Mouse (Mus musculus) neural tube, embryonic 14.5 days (tissue): ENCODE data around the gene Limch1. TPM values are rescaled to one million over a fixed set of nuclear protein-coding genes. Genes with fewer than 3 reads are reported as not detected.

Experiments
- ATAC-seq: fragments of 200-750 bp; cut with Nextera tagmentation; 2 replicates; pipeline ENCODE4 v1.8.0; 2017; ENCODE audit warnings: low read depth, mild to moderate bottlenecking, moderate TSS enrichment, moderate library complexity
- H3K27ac ChIP-seq: fragments of 300-500 bp; sonication (generic); 2 replicates; pipeline ENCODE4 v1.5.1; 2014; ENCODE audit warnings: low read depth, mild to moderate bottlenecking, control low read depth, low read length, moderate library complexity, mixed read lengths
- H3K27me3 ChIP-seq: fragments of 300-500 bp; sonication (generic); 2 replicates; pipeline ENCODE4 v1.6.1; 2014; ENCODE audit warnings: low read length; ENCODE audit not compliant: control insufficient read depth, insufficient read depth
- H3K36me3 ChIP-seq: fragments of 300-500 bp; sonication (generic); 2 replicates; pipeline ENCODE4 v1.6.1; 2014; ENCODE audit warnings: low read length, mixed read lengths; ENCODE audit not compliant: control insufficient read depth, insufficient read depth
- H3K4me1 ChIP-seq: fragments of 300-500 bp; sonication (generic); 2 replicates; pipeline ENCODE4 v1.6.1; 2014; ENCODE audit warnings: low read length; ENCODE audit not compliant: control insufficient read depth, insufficient read depth
- H3K4me2 ChIP-seq: fragments of 300-500 bp; sonication (generic); 2 replicates; pipeline ENCODE4 v1.6.1; 2014; ENCODE audit warnings: mild to moderate bottlenecking, low read depth, low read length, control low read depth
- H3K4me3 ChIP-seq: fragments of 300-500 bp; sonication (generic); 2 replicates; pipeline ENCODE4 v1.5.1; 2014; ENCODE audit warnings: low read depth, low read length, control low read depth, mixed read lengths
- H3K9ac ChIP-seq: fragments of 300-500 bp; sonication (generic); replicated peaks from 2 replicates; pipeline ENCODE4 v1.6.1; 2014; ENCODE audit warnings: low read depth, mild to moderate bottlenecking, control low read depth, low read length, mixed read lengths
- H3K9me3 ChIP-seq: fragments of 300-500 bp; sonication (generic); 2 replicates; pipeline ENCODE4 v1.6.1; 2016; ENCODE audit warnings: low read length; ENCODE audit not compliant: control insufficient read depth
- WGBS: fragments of 180-500 bp; shearing (Covaris S2); extraction: QIAGEN DNeasy Blood & Tissue Kit; methylation state at CpG from one replicate; pipeline ENCODE4 v1.1.7; 2014; 5-methylcytosine and 5-hydroxymethylcytosine counted together
- polyA plus RNA-seq: library from polyadenylated mRNA; unstranded; fragments of >200 nt; fragmentation: Nextera tagmentation; extraction: Ambion mirVana; gene quantifications from 2 replicates; pipeline ENCODE4 v1.2.1, GENCODE M21; 2014

The Limch1 gene
- polyA plus RNA-seq, 1 experiment from 2014 or later: 81.8 TPM

DNA sequence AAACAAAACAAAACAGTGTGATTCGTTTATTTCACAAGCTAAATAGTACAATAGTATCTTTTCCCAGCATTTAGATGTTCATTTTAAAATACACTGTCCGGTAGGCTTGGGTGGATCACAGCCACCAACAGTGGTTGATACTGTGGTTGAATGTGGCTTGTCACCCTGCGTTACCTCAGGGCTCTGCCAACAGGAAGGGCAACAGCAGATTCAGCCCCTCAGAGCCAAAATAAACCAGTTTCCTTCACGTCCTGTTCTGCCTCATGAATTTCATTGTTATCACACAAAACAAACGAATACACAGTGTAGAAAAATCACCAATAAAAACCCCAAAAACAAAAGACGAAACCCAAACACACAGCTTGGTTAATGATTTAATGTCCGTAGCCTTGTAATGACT is 102.5 kb downstream of the Limch1 start:
- Histone ChIP-seq H3K27me3 (no peaks in the 10 kb centered on the region), H3K4me1 (peaks cover 6% of the 10 kb centered on the region; the same call in 1 of the 2 replicates), H3K4me3 (no peak overlapping the region), H3K9ac (no peak overlapping the region), H3K9me3 (no peaks in the 10 kb centered on the region), H3K36me3 (no peaks in the 10 kb centered on the region), H3K27ac (no peak overlapping the region; the same call in 1 of the 2 replicates), H3K4me2 (no peak overlapping the region)
- WGBS: 63% methylated on average over 7 of the region's 7 CpGs
- ATAC-seq: no peak

DNA sequence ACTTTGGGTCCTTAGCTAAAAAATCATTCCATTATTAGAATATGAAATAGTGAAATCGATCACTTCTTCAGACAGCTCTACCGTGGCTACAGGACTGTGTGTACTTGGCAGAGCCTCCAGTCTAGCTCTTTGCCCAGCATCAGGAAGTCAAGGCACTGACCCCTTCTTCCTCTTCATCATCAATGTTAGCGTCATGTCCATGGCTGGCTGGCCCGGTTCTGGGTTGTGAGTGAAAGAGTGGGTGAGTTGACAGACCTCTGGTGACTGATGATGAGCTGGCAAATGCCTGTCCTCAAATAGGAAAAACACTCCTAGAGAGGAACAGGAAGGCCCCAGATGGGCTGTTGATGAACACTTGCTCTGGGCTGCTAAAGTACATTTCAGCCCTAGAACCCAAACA is 103.5 kb downstream of the Limch1 start:
- Histone ChIP-seq H3K27me3 (no peaks in the 10 kb centered on the region), H3K4me3 (no peak overlapping the region), H3K4me2 (no peak overlapping the region), H3K9ac (no peak overlapping the region), H3K27ac (no peak overlapping the region), H3K36me3 (no peaks in the 10 kb centered on the region), H3K4me1 (peaks cover 8% of the 10 kb centered on the region; the same call in 1 of the 2 replicates), H3K9me3 (no peaks in the 10 kb centered on the region)
- 80% methylated on average over 4 of the region's 4 CpGs for WGBS
- no peak for ATAC-seq

- Histone ChIP-seq H3K4me1 (peaks cover 11% of the 10 kb centered on the region; the same call in 1 of the 2 replicates), H3K4me3 (no peak overlapping the region), H3K27ac (no peak overlapping the region; the same call in 1 of the 2 replicates), H3K9ac (no peak overlapping the region), H3K9me3 (no peaks in the 10 kb centered on the region), H3K4me2 (no peak overlapping the region), H3K27me3 (no peaks in the 10 kb centered on the region), H3K36me3 (no peaks in the 10 kb centered on the region)
- ATAC-seq: peak; percentile 58
- WGBS: 47% methylated on average over 11 of the region's 11 CpGs
These were observed 105.2 kb downstream of the Limch1 start for GRCm38 (mm10) chr5:66850721-66851251.

GRCm38 (mm10) chr5:66851708-66852107 is 106.1 kb downstream of the Limch1 start:
- Histone ChIP-seq H3K36me3 (no peaks in the 10 kb centered on the region), H3K27me3 (no peaks in the 10 kb centered on the region), H3K4me2 (no peak overlapping the region), H3K4me3 (no peak overlapping the region), H3K4me1 (peaks cover 11% of the 10 kb centered on the region; the same call in 1 of the 2 replicates), H3K9ac (no peak overlapping the region), H3K9me3 (no peaks in the 10 kb centered on the region), H3K27ac (no peak overlapping the region)
- no peak for ATAC-seq
- 78% methylated on average over 5 of the region's 5 CpGs for WGBS

DNA sequence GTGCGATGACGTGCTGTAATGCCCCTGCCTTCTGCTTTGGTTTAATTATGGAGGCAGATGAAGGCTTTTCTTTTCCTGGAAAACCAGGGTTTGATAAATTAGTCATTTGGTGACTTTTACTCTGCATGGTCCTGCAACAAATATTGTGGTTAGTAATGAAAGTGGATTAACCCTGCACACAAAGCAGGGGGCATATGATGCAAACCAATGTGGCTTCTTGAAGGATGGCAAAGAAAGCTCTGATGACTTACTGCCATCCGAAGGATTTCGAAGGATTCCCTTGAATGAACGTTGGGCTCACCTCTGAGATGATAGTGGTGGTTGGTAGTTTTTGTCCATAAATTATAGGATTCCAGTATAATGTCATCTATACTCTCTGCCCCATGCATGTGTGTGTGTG is 108.6 kb downstream of the Limch1 start:
- H3K4me3 ChIP-seq: no peak overlapping the region
- H3K27ac ChIP-seq: no peak overlapping the region
- no peaks in the 10 kb centered on the region for H3K27me3 ChIP-seq
- no peaks in the 10 kb centered on the region for H3K36me3 ChIP-seq
- WGBS: 92% methylated on average over 5 of the region's 5 CpGs
- peaks cover 11% of the 10 kb centered on the region; the same call in 1 of the 2 replicates for H3K4me1 ChIP-seq
- no peak for ATAC-seq
- no peak overlapping the region for H3K4me2 ChIP-seq
- H3K9me3 ChIP-seq: no peaks in the 10 kb centered on the region
- no peak overlapping the region for H3K9ac ChIP-seq

DNA sequence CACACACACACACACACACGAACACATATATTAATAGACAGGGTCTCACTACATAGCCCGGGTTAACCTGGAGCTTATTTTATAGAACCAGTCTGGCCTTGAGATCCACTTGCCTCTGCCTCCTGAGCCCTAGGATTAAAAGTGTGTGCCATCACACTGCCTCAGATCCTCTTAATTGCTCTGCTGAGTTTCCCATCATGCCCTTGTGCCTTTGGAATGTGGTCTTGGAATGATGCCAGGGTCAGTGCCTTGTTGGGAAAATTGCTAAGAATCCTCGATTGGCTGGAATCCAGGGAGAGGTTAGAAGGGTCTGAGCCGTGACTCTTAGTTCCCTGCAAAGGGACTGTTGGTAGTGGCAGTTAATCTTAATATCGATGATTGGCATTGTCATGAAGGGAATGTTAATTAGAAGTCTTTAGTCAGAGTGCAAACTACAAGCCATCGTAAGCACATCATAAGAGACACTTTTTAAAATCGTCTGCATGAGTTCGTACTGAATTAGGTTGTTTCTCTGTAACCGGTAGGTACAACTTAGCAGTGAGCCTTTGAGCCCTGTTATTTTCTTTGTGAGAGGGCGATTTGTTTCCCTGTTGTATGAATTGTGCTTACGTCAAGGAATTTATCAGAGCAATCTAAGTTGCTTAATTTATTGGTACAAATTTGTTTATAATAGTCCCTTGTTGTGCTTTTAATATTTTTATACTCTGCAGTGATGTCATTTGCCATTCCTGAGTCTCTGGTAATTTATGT is 109.9 kb downstream of the Limch1 start:
- no peak for ATAC-seq
- Histone ChIP-seq H3K36me3 (no peaks in the 10 kb centered on the region), H3K4me2 (no peak overlapping the region), H3K4me1 (peaks cover 7% of the 10 kb centered on the region; the same call in 1 of the 2 replicates), H3K27me3 (no peaks in the 10 kb centered on the region), H3K9ac (no peak overlapping the region), H3K4me3 (no peak overlapping the region), H3K9me3 (no peaks in the 10 kb centered on the region), H3K27ac (no peak overlapping the region; the same call in 1 of the 2 replicates)
- 50% methylated on average over 11 of the region's 11 CpGs for WGBS

DNA sequence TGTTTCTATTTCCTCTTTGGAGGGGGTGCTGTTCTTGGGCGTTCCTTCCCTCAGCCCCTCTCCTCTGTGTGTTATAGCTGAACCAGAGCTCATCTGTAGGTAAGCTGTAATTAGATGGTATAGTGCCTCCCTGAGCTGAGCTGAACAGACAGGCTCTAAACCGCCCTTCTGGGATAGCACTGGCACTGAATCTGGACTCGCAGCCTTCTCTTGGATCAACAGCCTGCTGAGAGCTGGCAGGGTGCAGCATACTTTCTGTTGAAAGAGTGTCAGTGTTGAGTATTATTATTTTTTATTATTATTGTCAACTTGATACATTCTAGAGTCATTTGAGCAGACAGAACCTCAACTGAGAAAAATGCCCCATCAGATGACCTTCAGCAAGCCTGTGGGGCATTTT is 113.9 kb downstream of the Limch1 start:
- 80% methylated on average over 3 of the region's 3 CpGs for WGBS
- H3K4me1 ChIP-seq: peaks cover 15% of the 10 kb centered on the region; the same call in 1 of the 2 replicates
- no peaks in the 10 kb centered on the region for H3K9me3 ChIP-seq
- H3K9ac ChIP-seq: no peak overlapping the region
- H3K4me2 ChIP-seq: no peak overlapping the region
- H3K36me3 ChIP-seq: no peaks in the 10 kb centered on the region
- no peaks in the 10 kb centered on the region for H3K27me3 ChIP-seq
- no peak for ATAC-seq
- H3K4me3 ChIP-seq: no peak overlapping the region
- H3K27ac ChIP-seq: no peak overlapping the region

GRCm38 (mm10) chr5:66861232-66862035 is 115.8 kb downstream of the Limch1 start:
- WGBS: 39% methylated on average over 17 of the region's 17 CpGs
- H3K27me3 ChIP-seq: no peaks in the 10 kb centered on the region
- H3K9ac ChIP-seq: no peak overlapping the region
- no peaks in the 10 kb centered on the region for H3K36me3 ChIP-seq
- peak; percentile 53; the same call in 1 of the 2 replicates for ATAC-seq
- H3K4me1 ChIP-seq: peaks cover 11% of the 10 kb centered on the region; the same call in 1 of the 2 replicates
- no peak overlapping the region for H3K4me3 ChIP-seq
- H3K4me2 ChIP-seq: peak overlapping the region; percentile 20
- peak overlapping the region; percentile 64 for H3K27ac ChIP-seq
- H3K9me3 ChIP-seq: no peaks in the 10 kb centered on the region
